ENCODE assay signal across 8 mouse cellular contexts in the genomic region with DNA sequence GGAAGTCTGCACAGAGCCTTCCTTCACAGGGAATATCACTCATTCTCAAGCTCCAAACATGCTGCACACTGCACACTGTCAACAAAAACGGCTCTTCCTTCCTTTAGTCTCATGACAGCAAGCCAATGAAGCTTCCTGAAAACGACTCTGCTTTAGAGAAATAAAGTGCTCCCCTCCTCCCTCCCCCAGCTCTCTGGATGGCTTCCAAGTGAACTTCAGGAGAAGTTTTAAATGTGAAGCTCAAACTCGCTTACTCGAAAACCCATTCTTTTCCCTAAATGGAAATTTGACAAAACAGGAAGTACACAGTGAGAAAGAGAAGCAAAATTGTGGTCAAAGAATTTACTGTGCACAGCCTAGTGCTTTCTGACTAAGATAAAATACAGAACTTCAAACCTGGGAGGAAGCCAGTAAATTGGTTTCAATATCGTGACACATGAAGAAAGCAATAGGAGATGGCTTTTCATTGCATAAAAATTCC. TPM values are rescaled to one million over a fixed set of nuclear protein-coding genes. Genes with fewer than 3 reads are reported as not detected.
A peak's percentile ranks its signal among the peaks of the same experiment; 100 is the strongest.
DNase-seq lines count a peak whose midpoint lies in the region; ATAC-seq lines count a peak whose summit lies in the region.

No protein-coding gene starts in this region.

- H3K27ac ChIP-seq in hindbrain, embryonic 16.5 days (ENCODE audit: low read depth, low read length) = no peak overlapping the region
- no peak overlapping the region for H3K27ac ChIP-seq in hindbrain, embryonic 12.5 days
- H3K27ac ChIP-seq in liver, embryonic 11.5 days (ENCODE audit: low read depth, low read length) = peak overlapping the region; percentile 13; the same call in 1 of the 2 replicates

- DNase-seq in T-cell, adult 2 months (ENCODE audit: low spot score) = peak; percentile 57
- peak; percentile 59 to 60 for DNase-seq in heart, postnatal 10 days
- DNase-seq in liver, embryonic 11.5 days (ENCODE audit: low spot score) = no peak
- peak; percentile 75 for DNase-seq in skeletal muscle tissue, adult 2 months (ENCODE audit: low read depth, low spot score)
- DNase-seq in left cerebral cortex, adult 9 months (ENCODE audit: low spot score in 2 of 2) = no peak
- DNase-seq in retina, embryonic 14.5 days (ENCODE audit: low spot score) = no peak

- H3K36me3 ChIP-seq in hindbrain, embryonic 16.5 days (ENCODE audit: control insufficient read depth, insufficient read depth, low read length) = peaks cover 18% of the 10 kb centered on the region
- H3K36me3 ChIP-seq in hindbrain, embryonic 12.5 days = peaks cover 30% of the 10 kb centered on the region
- H3K36me3 ChIP-seq in liver, embryonic 11.5 days (ENCODE audit: control insufficient read depth, insufficient read depth, low read length) = peaks cover 12% of the 10 kb centered on the region; the same call in 1 of the 2 replicates

- ATAC-seq in hindbrain, embryonic 16.5 days = no peak
- no peak for ATAC-seq in hindbrain, embryonic 12.5 days (ENCODE audit: low FRiP score)
- ATAC-seq in liver, embryonic 11.5 days (replicated peaks; ENCODE audit: low FRiP score) = no peak

- H3K4me1 ChIP-seq in hindbrain, embryonic 16.5 days (ENCODE audit: control insufficient read depth, insufficient read depth, low read depth, low read length) = no peaks in the 10 kb centered on the region; the same call in 1 of the 2 replicates
- no peaks in the 10 kb centered on the region for H3K4me1 ChIP-seq in hindbrain, embryonic 12.5 days
- H3K4me1 ChIP-seq in liver, embryonic 11.5 days (replicated peaks; ENCODE audit: control insufficient read depth, insufficient read depth, low read length) = peaks cover 8% of the 10 kb centered on the region; the same call in 1 of the 2 replicates

- H3K4me3 ChIP-seq in hindbrain, embryonic 16.5 days (ENCODE audit: low read length) = no peak overlapping the region
- no peak overlapping the region for H3K4me3 ChIP-seq in hindbrain, embryonic 12.5 days
- H3K4me3 ChIP-seq in liver, embryonic 11.5 days (ENCODE audit: low read depth, low read length) = no peak overlapping the region

- H3K9me3 ChIP-seq in hindbrain, embryonic 16.5 days (ENCODE audit: control insufficient read depth, low read length) = no peaks in the 10 kb centered on the region
- no peaks in the 10 kb centered on the region for H3K9me3 ChIP-seq in hindbrain, embryonic 12.5 days (replicated peaks)
- H3K9me3 ChIP-seq in liver, embryonic 11.5 days (ENCODE audit: control insufficient read depth, low read length) = no peaks in the 10 kb centered on the region

- peak overlapping the region; percentile 7; the same call in 1 of the 2 replicates for H3K4me2 ChIP-seq in hindbrain, embryonic 16.5 days (ENCODE audit: low read length)
- H3K4me2 ChIP-seq in hindbrain, embryonic 12.5 days (replicated peaks) = no peak overlapping the region
- H3K4me2 ChIP-seq in liver, embryonic 11.5 days = peak overlapping the region; percentile 33

- 45% methylated on average over 5 of the region's 5 CpGs for WGBS in hindbrain, embryonic 16.5 days
- 73% methylated on average over 5 of the region's 5 CpGs for WGBS in hindbrain, embryonic 12.5 days
- 30% methylated on average over 5 of the region's 5 CpGs for WGBS in liver, embryonic 11.5 days

- intact Hi-C loops in heart, postnatal 10 days (cut with DNase I) = no loop called here

- H3K9ac ChIP-seq in hindbrain, embryonic 16.5 days (ENCODE audit: low read depth, low read length) = no peak overlapping the region
- H3K9ac ChIP-seq in hindbrain, embryonic 12.5 days = no peak overlapping the region
- H3K9ac ChIP-seq in liver, embryonic 11.5 days (ENCODE audit: low read depth, low read length) = no peak overlapping the region

- no peaks in the 10 kb centered on the region for H3K27me3 ChIP-seq in hindbrain, embryonic 16.5 days (replicated peaks; ENCODE audit: control insufficient read depth, insufficient read depth, low read length)
- H3K27me3 ChIP-seq in hindbrain, embryonic 12.5 days = no peaks in the 10 kb centered on the region
- H3K27me3 ChIP-seq in liver, embryonic 11.5 days (replicated peaks; ENCODE audit: control insufficient read depth, insufficient read depth, low read length) = no peaks in the 10 kb centered on the region

RNA-seq across cellular contexts. Expression of a gene that starts 16.3 kb away (rescaled TPM):
- polyA plus RNA-seq in hindbrain, embryonic 16.5 days (2015; fragmentation: Nextera tagmentation; extraction: Ambion mirVana) = 41.4 and 41.7 TPM in 2 replicates
- polyA plus RNA-seq in hindbrain, embryonic 12.5 days (2016; fragmentation: Nextera tagmentation; extraction: Ambion mirVana) = 35.1 and 36.4 TPM in 2 replicates
- total RNA-seq in heart, postnatal 10 days (2021) = 10 to 100 TPM; 14.0 to 15.5 TPM
- polyA plus RNA-seq in liver, embryonic 11.5 days (2014; fragmentation: Nextera tagmentation; extraction: Ambion mirVana) = 31.6 and 32.5 TPM in 2 replicates

RNA-seq across cellular contexts. Expression of a gene that starts 25.0 kb away (rescaled TPM):
- 489 and 503 TPM in 2 replicates for polyA plus RNA-seq in hindbrain, embryonic 16.5 days (2015; fragmentation: Nextera tagmentation; extraction: Ambion mirVana)
- polyA plus RNA-seq in hindbrain, embryonic 12.5 days (2016; fragmentation: Nextera tagmentation; extraction: Ambion mirVana) = 509 and 532 TPM in 2 replicates
- 100 to 1,000 TPM; 238 to 252 TPM for total RNA-seq in heart, postnatal 10 days (2021)
- polyA plus RNA-seq in liver, embryonic 11.5 days (2014; fragmentation: Nextera tagmentation; extraction: Ambion mirVana) = 602 and 638 TPM in 2 replicates

Comparison
In these comparisons a context has a peak if more than half of its experiments do, and no peak if none do; other contexts are left out.
1. DNase-seq: peak in T-cell, adult 2 months (single experiment), heart, postnatal 10 days (2 of 2) and skeletal muscle tissue, adult 2 months (single experiment); none in liver, embryonic 11.5 days (single experiment), left cerebral cortex, adult 9 months (0 of 2) and retina, embryonic 14.5 days (single experiment).